Mouse (Mus musculus): Measurements from ENCODE around the gene Mmp27. TPM values are rescaled to one million over a fixed set of nuclear protein-coding genes. Genes with fewer than 3 reads are reported as not detected.

Mmp27 gene
- 0.15 and 0.29 TPM in 2 replicates for polyA plus RNA-seq (2012; rRNA removed)

GRCm38 (mm10) chr9:7571162-7571561 lies at the start of gene Mmp27:
TSS of gene Mmp27 (plus strand) at chr9:7571396.

GRCm38 (mm10) chr9:7558221-7559017 lies 12.8 kb upstream of the Mmp27 start, which contains the start of gene Mmp8:
TSS of gene Mmp8 (plus strand) at chr9:7558456.

GRCm38 (mm10) chr9:7627931-7628330 lies 56.7 kb downstream of the Mmp27 start, which contains the start of gene Mmp20:
TSS of gene Mmp20 (plus strand) at chr9:7628231.

Other genes starting within 250 kb of the Mmp27 start
- 0.05 and 0.09 TPM in 2 replicates for gene Mmp12, start 227.0 kb upstream of the Mmp27 start, polyA plus RNA-seq (2012; rRNA removed)
- gene Mmp1b, start 183.3 kb upstream of the Mmp27 start, polyA plus RNA-seq (2012; rRNA removed): not detected in 2 replicates
- not detected in 2 replicates for gene Mmp3, start 125.6 kb upstream of the Mmp27 start, polyA plus RNA-seq (2012; rRNA removed)
- not detected in 2 replicates for gene Mmp10, start 69.0 kb upstream of the Mmp27 start, polyA plus RNA-seq (2012; rRNA removed)
- 0.95 and 0.99 TPM in 2 replicates for gene Mmp8, start 12.9 kb upstream of the Mmp27 start, polyA plus RNA-seq (2012; rRNA removed)
- not detected in 2 replicates for gene Mmp20, start 56.8 kb downstream of the Mmp27 start, polyA plus RNA-seq (2012; rRNA removed)
- not detected in 2 replicates for gene Mmp7, start 120.7 kb downstream of the Mmp27 start, polyA plus RNA-seq (2012; rRNA removed)
- 23.5 and 26.9 TPM in 2 replicates for gene Tmem123, start 192.6 kb downstream of the Mmp27 start, polyA plus RNA-seq (2012; rRNA removed)